Comparison of ENCODE assay signal across 24 mouse cellular contexts in the genomic region with DNA sequence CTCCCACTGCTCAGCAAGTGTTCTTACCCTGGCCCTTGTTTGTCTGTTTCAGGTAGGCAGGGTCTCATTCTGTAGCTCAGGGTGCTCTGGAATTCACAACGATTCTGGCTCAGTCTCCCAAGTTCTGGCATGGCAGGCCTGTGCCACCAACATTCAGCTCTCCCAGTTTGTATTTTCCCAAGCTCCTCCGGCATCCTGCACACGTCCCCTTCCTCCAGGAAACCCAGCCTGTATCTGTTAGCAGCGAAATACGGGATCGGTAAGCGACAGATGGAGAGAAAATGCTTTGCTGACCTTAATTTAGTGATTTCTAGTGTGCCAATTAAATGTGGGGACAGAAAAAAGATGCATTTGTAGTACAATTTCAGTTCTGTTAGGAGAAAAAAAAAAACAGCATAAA.
A peak's percentile ranks its signal among the peaks of the same experiment; 100 is the strongest.
DNase-seq lines count a peak whose midpoint lies in the region; ATAC-seq and TF ChIP-seq lines count a peak whose summit lies in the region.
"Had no signal": no experiment of that assay in that cellular context is flagged by ENCODE, and none has a peak within 500 bp of the region (broad histone marks: within the 10 kb centered on the region; RNA-seq: fewer than 3 reads in every experiment).

No protein-coding gene starts in this region.

- no peaks in the 10 kb centered on the region for H3K36me3 ChIP-seq in forebrain, embryonic 15.5 days
- H3K36me3 ChIP-seq: embryonic facial prominence, embryonic 10.5 days; heart, embryonic 13.5 days; kidney, embryonic 15.5 days; limb, embryonic 12.5 days had no signal

- H3K27me3 ChIP-seq in forebrain, embryonic 15.5 days: no peaks in the 10 kb centered on the region
- H3K27me3 ChIP-seq: heart, embryonic 13.5 days; kidney, embryonic 15.5 days had no signal

- H3K9me3 ChIP-seq in forebrain, embryonic 15.5 days: no peaks in the 10 kb centered on the region
- H3K9me3 ChIP-seq: embryonic facial prominence, embryonic 10.5 days; heart, embryonic 13.5 days; kidney, embryonic 15.5 days; limb, embryonic 12.5 days had no signal

- no peak overlapping the region for H3K4me2 ChIP-seq in forebrain, embryonic 15.5 days (replicated peaks)
- H3K4me2 ChIP-seq: heart, embryonic 13.5 days; kidney, embryonic 15.5 days; limb, embryonic 12.5 days; liver, embryonic 11.5 days; midbrain, embryonic 11.5 days had no signal

- ATAC-seq in forebrain, embryonic 15.5 days (replicated peaks): no peak
- ATAC-seq: CD4-positive, CD25-positive, alpha-beta regulatory T cell, adult 4 months; intestine, postnatal 0 days; liver, postnatal 0 days had no signal

- H3K27ac ChIP-seq in forebrain, embryonic 15.5 days (replicated peaks): no peak overlapping the region
- H3K27ac ChIP-seq: embryonic facial prominence, embryonic 10.5 days; heart, adult 2 months; heart, embryonic 13.5 days; kidney, embryonic 15.5 days; limb, embryonic 12.5 days had no signal

- H3K9ac ChIP-seq in forebrain, embryonic 15.5 days (replicated peaks): no peak overlapping the region
- H3K9ac ChIP-seq: heart, embryonic 13.5 days; kidney, embryonic 15.5 days; limb, embryonic 12.5 days; liver, postnatal 0 days had no signal

- TF ChIP-seq POLR2A in brain, embryonic 14.5 days (IDR thresholded peaks at IDR 0.05; ENCODE audit: borderline replicate concordance, extremely low read depth, insufficient read depth, insufficient read length, poor library complexity, severe bottlenecking): no peak

- DNase-seq in layer of hippocampus, adult 11-12 months (ENCODE audit: low spot score): peak; percentile 37
- no peak for DNase-seq in layer of hippocampus, postnatal 25 days (ENCODE audit: extremely low spot score in 1 of 2, low spot score in 1 of 2)
- DNase-seq in brain, embryonic 14.5 days (ENCODE audit: low read depth): peak; percentile 2
- peak; percentile 60 for DNase-seq in cerebellum, adult 8-10 months
- peak; percentile 47 for DNase-seq in layer of hippocampus, adult 9-11 months
- no peak for DNase-seq in lung, adult 18-20 months
- DNase-seq: adrenal gland, postnatal 25 days; gastrocnemius, postnatal 25 days; heart, adult 2 months; heart, postnatal 14 days; kidney, postnatal 36 days; liver, postnatal 0 days; lung, postnatal 10 days; right cerebral cortex, postnatal 4 days; thymus, postnatal 36 days had no signal

- TF ChIP-seq CTCF in brain, embryonic 14.5 days (IDR thresholded peaks at IDR 0.05; ENCODE audit: borderline replicate concordance, extremely low read depth, insufficient read depth, insufficient read length): no peak

- H3K4me3 ChIP-seq in forebrain, embryonic 15.5 days: no peak overlapping the region
- H3K4me3 ChIP-seq: embryonic facial prominence, embryonic 10.5 days; heart, adult 2 months; heart, embryonic 13.5 days; kidney, embryonic 15.5 days; limb, embryonic 12.5 days had no signal

- H3K4me1 ChIP-seq in forebrain, embryonic 15.5 days: no peaks in the 10 kb centered on the region
- H3K4me1 ChIP-seq: embryonic facial prominence, embryonic 10.5 days; heart, embryonic 13.5 days; kidney, embryonic 15.5 days; limb, embryonic 12.5 days had no signal

- 86% methylated on average over 7 of the region's 7 CpGs for WGBS in forebrain, embryonic 15.5 days

Comparison
In these comparisons a context has a peak if more than half of its experiments do, and no peak if none do; other contexts are left out.
1. DNase-seq: peak in layer of hippocampus, adult 11-12 months (single experiment), brain, embryonic 14.5 days (single experiment), cerebellum, adult 8-10 months (single experiment) and layer of hippocampus, adult 9-11 months (single experiment); none in layer of hippocampus, postnatal 25 days (0 of 2) and lung, adult 18-20 months (0 of 2).